Mouse (Mus musculus): ENCODE results near the gene Adgrl2. TPM values are rescaled to one million over a fixed set of nuclear protein-coding genes. Genes with fewer than 3 reads are reported as not detected.

Adgrl2 gene
- total RNA-seq, 2 experiments from 2014 or later = 44.1 to 51.1 TPM

DNA sequence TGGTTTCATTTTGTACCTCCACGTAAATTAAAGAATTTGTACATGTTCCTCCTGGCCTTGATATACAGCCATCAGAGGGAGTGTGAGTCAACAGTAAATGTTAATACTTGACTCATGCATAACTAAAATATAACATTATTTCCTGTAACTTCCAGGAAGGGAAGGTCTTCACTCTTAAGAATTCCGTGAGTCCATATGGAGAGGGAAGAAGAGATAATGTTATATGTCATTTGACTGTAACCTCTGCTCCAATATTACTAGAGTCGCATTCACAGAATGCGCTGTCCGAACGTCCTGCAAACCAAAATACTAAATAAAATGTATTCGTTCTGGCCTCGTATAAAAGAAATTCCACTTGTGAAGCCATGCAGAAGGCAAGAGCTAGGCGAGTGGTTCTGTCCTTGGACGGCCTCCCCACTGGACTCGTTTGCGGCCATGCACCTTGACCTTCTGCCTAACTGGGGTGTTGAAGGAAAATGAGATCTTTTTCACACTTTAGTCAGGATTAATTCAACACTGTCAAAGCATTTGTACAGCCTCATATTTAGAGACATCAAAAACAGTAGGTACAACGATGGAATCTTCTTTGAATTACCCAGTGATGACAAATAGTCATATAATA lies 68.3 kb downstream of the Adgrl2 start:
- no peak for DNase-seq

DNA sequence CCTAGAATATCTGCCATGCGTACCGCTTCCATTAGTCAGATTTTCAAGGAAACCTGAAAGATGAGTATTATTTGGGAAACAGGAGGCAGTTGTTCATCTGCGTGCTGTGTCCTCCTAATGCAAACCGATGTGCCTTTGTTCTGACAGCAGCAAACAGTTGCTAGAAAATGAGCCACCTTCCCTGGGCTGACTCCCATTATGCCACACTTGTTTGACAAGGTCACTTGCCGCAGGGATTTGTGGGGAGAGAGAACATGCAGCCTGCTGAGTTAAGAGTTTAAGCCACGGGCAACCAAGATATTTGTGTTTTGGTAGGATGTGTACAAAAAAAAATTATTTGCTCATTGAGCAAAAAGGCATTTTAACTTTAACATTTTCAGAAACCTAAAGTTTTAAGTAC lies 69.5 kb downstream of the Adgrl2 start:
- DNase-seq = no peak

DNA sequence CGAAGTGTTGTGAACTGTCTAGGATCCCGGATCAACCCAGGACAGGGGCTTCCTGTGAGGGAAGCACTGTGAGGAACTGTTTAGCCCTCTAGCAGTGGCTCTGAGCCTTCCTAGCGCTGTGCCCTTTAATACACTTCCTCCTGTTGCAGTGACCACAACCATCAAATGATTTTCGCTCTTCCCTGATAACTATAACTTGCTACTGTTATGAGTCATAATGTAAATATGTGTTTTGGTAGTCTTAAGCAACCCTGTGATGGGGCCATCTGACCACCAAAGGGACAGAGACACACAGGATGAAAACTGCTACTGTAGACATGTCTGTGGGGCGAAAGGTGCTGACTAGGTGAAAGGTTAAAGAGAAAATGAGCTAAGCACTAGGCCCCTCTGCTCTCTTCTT lies 71.9 kb downstream of the Adgrl2 start:
- DNase-seq = no peak

DNA sequence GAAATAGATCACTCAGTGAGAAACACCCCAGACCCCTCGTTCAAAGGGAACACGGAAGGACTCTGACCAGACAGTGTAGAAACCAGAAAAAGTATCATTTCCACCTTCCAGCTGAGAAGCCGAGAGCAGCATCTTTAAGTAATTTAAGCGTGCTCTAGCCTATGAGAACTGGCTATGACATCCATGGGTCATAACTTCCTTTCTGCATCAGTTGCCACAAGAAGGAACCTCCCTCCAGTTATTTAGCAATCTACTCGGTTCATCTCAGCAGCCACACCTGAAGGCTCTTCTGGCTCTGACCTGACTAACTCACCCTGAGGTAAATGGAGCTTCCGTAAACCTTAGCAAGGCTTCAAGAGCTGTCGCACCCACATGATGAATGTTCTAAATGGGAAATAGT lies 72.5 kb downstream of the Adgrl2 start:
- no peak for DNase-seq

DNA sequence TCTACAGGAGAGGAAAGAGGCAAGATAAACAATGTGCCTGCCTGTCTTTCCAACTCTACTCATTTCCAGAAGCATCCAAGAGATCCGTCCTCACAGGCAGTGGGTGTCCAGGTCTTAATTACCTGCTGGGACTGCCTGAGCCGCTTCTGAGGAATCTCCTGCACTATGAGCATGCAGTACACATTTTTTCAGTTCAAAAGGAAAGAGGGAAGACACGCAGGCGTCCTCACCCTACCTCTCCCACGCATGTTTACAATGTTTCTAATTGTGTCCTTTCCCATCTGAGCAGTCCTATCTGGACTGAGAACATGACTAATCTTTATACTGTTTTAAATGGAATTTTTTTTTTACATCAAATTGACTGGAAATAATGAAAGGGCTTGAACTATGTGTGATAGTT lies 74.1 kb downstream of the Adgrl2 start:
- DNase-seq = no peak

DNA sequence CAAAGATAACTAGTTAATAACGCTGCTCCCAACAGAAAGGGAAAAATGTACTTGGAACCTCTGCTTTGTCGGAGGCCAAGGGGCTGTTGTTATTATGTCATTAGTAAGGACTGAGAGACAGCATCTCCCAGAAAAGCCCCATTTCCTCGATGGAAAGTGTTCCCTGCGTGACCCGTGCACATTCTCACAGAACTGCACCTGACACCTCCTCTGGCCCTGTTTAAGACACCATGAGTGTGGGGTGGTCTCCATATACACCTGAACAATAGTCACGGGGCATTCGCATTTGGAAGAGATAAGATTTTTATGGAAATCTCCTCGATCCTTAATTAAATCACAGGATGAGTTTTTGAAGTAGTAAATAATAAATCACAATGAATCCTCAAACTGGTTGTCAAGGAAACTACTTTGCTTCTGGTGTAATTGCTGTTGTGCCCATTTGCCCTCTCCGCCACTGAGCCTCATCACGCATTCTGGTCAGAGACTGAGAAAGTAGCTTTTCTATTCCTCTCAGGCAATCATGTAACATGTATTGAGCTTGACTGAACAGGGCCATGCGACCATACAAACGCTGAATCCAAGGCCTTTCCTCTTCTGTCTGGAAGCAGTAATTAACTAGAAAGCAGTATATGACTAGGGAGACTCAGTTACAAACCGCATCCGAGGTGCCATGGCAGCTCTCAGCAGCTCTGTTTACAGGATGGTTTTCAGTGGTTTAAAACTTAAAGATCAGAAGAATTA lies 77.2 kb downstream of the Adgrl2 start:
- no peak for DNase-seq

DNA sequence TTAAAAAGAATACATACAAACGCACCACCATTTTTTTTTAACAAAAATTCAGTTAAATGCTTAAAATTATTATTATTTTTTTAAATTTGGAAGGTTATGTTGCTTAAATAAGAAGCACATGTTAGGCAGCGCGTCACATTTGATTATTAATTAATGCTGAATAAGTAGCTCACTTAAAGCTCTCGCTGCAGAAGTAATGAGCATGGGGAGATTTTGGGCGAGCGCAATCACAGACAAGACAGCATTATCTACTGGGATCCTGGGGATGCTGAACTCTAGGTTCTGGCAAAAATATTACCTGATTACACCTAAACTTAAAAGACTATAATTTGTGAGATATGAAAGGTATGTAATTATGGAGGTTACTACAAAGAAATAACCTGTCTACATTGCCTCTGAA lies 77.8 kb downstream of the Adgrl2 start:
- DNase-seq = no peak

DNA sequence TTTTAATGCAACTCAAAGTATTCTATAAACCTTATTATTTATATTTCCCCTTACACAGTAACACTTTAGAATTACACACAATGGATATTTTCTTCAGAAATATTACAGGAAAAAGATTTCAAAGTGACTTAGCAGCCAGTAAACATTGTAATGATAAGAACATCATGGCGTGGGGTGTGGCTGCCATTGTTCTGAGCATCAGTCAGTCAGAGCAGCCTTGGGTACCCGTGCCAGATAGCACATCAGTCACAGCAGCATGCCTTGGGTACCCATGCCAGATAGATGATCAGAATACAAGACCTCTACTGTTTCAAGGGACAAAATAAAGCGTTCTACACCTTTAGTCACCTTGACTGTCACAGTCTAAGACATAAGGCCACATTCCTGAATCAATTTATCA lies 82.5 kb downstream of the Adgrl2 start:
- DNase-seq = no peak

DNA sequence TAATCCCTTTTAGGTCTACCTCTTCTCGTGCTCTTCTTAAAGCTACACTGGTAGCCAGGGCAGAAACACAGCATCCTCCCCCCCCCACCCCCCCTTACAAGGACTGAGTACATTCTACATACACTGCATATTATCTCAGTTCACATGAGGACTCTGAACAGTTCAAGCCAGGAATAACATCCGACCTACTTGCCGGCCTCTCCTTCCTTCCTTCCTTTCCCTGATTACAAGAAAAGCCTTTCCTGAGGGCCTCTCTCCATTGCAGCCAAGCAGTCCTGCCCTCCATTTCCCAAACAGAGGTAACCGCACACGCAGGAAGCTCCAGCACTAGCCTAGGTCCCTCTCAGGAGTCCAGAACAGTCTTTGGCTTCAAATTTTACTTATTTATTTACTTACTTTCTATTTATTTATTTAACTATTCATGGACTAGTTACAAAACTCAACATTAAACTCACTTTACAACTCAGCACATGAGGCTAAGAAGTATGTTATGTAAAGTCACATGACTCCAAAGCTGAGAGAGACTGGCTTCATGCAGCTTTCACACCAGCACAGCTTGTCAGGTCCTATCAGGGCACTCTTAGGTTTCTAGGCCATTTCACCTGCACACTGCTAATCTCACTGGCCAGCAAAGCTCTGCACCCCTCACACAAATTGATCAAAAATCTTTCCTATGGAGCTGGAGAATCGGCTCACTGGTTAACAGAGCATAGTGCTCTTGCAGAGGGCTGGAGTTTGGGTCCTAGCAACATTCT lies 83.2 kb downstream of the Adgrl2 start:
- DNase-seq = no peak

DNA sequence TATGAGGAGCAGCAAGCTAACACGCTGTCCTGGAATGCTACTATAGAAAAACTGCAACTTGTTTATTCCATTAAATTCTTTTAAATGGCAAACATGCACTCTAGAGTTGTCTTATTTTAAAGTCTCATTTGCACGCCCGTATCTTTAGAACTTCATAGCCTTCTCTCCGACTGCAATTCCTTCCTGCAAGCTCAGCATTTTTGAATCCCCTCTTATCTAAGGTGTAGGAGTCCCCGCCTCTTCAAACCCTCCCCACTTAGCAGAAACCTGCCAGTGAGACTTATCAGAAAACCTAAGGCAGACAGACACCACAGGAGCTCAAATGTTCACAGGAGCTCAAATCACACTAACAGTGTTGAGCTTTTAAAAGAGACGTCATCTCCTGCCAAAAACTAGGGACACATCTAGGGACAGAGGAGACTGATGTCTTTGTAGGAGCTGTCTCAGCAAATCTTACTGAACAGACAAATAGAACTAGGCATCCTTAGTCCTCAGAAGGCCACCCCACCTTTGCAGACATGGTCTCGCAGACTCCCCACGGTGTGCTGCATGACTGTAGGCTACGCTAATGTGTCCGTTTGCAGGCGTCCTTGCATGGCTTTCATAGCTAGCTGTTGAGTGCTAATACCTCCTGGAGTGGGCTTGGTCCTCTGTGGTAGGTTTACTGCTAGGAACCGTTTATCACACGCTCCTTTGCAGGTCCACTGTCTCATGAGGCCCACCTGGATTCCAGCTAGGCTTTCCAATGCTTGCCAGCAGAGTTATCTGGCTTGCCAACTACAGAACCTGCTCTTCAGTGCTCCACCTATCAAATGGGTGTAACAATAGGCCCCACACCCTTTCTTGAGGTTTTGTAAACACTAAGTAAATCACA lies 84.2 kb downstream of the Adgrl2 start:
- no peak for DNase-seq

DNA sequence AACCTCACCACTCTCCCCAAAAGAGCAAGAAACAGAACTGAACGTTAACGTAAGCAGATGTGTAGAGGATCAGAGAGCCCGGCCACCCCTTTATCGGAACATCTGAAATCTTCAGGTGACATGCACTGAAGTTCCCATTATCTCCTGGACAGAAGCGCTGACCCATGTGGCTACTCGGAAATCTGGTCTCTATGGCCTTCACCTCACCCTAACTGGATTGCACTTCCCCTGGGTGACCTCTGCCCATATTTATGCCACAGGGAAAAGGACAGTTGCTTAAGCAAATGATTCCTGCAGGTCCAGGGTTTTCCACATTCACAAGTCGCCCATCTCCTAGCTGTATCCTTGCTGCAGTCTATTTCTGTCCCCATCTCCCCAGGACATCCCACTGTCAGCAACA lies 84.9 kb downstream of the Adgrl2 start:
- DNase-seq = no peak

DNA sequence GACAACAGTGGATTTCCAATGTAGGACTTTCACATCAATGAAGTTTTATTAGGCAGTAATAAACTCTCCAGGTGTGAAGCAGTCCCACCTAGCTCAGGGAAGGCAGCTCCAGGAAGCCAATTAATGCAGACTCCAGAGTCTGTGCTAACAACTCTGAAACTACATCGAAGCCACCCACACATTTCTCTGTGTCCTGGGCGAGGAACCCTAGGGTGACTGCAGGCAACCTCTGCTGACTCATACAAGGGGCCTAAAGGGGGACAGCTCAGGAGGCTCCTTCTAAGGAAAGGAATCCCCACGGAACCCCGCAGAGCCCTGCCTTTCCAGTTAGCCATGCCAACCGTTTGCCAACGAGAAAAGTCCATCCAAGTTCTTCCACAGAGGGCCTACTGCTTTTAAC lies 90.5 kb downstream of the Adgrl2 start:
- no peak for DNase-seq

DNA sequence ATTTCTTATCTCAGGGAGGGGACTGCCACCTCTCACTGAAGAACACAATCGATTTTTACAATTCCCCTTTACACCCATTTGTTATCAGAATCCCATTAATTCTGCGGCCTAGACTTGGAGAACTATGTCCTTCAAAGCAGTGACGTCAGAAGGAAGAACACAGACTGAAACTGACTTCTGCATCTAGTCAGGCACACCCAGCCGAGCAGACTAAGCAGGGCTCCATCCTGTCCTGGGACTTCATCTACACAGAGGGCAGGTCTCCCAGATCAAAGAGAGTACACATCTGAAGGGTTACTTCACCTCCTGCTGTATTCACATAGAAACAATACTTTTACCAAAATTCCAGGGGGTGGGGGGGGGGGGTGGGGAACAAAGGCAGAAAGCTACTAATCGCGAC lies 90.9 kb downstream of the Adgrl2 start:
- no peak for DNase-seq

DNA sequence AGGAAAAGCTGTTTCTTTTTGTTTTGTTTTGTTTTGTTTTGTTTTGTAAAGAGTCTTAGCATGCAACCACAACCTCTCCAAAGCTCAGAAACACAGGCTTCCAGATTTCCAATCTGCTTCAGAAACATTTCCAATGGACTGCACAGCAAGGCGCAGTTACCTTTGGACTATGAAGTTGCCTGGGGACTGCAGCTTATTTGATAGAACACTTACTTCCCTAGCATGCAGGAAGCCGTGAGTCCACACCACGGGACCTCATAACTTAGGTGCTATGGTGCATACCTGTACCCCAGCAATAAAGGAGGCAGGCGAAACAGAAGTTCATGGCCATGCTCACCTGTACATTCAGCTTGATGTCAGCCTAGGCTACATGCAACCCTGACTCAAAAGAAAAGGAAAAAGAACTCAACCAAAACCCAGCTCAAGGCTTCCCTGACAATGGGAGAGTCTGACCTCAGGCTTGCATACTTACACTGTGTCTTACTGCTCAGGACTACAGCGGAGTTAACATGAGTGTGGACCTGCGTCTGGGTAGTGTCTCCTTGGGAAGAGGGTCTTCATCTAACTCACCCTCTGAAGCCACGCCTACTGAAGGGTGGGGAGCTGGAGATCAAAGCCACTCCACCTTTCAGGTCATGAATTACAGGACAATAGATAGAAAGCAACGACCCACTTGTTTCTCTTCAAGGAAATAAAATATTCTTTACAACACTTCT lies 91.7 kb downstream of the Adgrl2 start:
- no peak for DNase-seq

DNA sequence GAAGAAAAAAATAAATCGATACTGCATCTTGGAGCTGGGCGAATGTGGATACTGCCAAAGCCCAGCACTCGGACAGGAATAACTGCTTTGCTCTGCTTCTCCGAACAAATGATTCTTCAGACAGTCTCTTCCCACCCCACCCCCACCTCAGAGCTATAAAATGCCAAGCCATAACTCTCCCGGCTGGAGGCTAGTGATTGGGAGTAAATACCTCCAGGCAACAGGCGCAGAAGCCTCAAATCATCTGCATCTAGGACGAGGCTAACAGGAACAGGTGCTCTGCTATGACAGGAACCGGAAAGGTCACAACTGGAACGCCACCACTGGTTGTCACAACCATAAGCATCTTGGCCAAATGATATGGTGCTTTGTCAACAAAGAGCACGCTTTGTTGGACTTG lies 94.1 kb downstream of the Adgrl2 start:
- DNase-seq = no peak

DNA sequence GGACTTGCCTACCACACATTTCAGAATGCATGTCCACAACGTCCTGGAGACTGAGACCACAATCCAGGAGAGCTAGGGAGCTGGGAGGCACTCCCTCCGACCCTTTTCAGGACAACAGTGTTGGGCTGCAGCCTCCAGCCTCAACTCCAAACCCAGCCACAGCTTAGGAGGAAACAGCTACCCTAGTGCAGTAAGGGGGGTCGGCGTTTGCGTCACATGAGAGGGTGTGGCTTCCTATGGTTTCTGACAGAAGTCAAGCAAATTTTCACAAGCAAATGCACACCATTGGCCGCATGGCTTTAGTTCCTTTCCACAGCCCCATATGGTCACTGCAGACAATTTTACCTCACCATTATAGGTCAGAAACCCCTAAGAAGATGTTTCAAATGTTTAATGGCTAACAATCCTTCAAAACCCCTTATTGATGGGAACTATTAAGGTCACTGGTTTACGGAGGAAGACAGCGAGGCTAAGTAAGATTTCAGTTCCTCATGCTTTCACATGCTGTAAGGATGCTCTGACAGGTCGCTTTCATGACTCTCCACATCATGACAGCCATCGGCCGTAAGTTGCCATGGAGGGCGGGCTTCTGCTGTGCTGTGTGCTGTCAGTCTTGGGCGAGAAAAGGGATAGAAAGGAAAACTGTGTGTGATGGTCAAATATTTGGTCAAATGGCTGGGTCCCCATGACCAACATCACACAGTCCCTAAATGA lies 94.8 kb downstream of the Adgrl2 start:
- DNase-seq = no peak

DNA sequence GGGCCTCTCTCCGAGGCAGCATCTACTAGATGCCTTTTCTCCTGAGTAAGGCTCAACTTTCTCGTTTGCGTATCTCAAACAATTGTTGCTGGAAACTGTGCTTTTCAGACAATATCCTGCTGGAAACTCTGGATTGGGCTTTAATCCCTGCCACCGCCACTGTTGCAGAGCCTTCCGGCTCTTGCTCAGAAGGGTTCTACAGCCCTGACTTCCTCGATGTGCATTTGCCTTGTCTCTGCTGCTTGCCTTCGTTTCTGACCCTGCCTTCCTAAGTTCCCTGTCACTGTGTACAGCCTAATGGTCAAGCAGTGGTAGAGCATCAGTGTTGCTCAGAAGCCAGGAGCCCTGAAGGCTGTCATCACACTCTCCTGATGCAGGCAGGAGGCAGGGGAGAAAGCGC lies 95.5 kb downstream of the Adgrl2 start:
- no peak for DNase-seq

DNA sequence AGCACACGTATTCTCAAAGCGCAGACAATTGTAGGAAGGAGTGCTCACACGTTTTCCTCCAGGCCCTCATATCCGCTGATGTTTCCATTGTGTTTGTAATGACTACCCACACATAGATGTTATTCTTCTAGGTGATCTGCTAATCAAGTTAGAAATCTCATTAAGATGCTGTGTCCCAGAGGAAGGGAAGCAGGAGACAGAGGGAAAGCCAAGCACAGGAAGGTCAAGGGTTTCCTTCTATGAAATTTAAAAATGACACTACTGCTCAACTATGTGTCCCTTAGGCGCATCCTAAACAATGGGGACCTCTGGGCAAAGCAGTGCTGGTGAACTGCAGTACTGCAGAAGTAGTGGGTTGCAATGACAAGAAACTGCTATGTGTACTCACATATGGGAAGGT lies 102.5 kb downstream of the Adgrl2 start:
- DNase-seq = no peak

DNA sequence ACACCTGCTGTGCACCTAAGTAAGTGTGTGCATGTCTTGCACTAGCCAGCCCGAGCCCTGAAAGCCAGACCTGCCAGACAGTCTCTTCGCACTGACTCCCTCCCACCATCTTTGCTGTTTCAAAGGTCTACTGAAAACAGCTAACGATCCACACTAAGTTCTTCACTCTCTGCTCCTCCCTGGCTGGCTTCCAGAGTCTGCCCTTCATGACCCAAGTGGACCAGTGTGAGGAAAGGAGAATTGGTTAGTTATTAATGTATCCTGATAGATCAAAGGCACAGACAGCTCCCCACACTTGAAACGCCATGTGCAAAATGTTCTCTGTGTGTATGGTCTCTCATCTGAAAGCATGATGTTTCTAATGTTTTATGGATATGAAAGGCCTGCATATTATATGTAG lies 103.4 kb downstream of the Adgrl2 start:
- DNase-seq = no peak

DNA sequence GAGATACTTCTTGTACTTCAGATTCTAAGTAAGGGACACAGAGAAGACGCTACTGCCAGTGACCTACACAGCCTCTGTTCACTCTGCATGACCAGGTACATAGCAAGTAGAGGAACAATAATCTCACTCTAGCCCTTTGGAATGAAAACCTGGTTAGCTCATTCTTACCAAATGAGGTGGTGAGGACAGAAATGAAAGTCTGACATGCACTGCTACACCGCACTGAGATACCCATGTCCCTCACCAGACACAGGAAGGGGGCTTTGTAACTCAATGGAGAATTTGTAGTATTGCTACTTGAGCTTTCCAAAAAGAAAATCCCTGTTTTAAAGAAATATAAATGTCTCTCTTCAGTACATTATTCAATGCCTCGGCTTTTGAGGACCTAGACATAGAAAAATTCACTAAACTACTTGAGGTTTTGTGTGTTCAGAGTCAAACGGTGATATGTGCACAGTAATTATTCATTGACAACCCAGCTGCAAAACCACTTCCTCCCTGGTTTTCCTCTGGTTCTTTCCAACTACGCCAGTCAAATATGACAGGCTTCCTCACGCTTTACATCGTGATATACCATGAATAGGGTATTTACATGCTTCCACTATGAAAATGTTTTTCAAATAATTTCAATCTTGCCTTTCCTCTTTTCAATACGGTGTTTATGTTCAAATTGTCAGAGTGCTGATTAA lies 104.2 kb downstream of the Adgrl2 start:
- no peak for DNase-seq

DNA sequence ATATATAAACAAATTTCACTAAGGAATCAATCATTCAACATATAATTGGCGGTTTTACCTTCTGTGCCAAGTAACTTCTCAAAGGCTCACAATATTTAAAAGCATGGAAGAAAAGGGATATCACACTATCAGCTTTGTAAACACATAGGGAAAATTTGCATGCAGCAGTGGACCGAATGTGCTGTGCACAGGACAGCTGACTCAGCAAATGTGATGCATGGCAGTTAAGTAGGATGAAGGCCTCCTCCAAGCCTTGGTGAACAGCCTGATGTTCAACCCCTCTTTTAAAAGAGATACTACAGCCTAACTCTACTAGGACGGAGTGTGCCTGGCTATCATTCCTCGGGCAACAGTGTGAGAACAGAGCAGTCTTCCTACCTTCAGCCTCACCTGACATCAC lies 105.2 kb downstream of the Adgrl2 start:
- DNase-seq = no peak
